Mouse (Mus musculus): Measurements from ENCODE around the gene Aldh4a1.
A peak's percentile ranks its signal among the peaks of the same experiment; 100 is the strongest.

The Aldh4a1 gene

GRCm38 (mm10) chr4:139619765-139620164 lies 2.9 kb upstream of the Aldh4a1 start:
- DNase-seq (ENCODE audit: low spot score in 2 of 2): no peak

DNA sequence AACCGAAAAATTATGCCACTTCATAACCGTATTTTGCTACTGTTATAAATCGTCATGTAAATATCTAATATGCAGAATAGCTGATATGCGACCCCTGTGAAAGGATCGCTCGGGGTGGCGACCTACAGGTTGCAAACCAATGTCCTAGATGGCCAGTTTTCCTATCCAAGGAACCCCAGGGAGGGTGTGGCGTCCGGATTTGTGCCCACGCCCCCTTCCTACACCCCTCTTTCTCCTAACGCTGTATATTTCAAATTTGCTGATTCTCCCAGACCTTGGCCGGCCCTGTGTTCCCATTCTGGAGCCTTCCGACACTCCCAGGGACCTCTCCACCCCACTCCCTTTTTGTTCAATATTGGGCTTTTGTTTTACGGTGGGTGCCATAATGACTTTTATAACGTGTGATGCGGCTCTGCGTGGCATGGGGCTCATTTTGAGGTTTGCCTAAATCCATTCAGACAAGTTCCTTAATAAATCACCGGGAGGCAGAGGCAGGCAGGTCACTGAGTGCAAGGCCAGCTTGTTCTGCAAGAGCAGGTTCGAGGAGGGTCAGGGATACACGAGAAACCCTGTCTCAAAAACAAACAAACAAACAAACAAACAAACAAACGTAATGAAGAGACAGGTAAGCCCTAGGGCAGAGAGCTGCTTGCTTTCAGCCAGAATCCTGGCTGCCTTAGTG lies 909 bp downstream of the Aldh4a1 start:
- DNase-seq (ENCODE audit: low spot score in 2 of 2): no peak

DNA sequence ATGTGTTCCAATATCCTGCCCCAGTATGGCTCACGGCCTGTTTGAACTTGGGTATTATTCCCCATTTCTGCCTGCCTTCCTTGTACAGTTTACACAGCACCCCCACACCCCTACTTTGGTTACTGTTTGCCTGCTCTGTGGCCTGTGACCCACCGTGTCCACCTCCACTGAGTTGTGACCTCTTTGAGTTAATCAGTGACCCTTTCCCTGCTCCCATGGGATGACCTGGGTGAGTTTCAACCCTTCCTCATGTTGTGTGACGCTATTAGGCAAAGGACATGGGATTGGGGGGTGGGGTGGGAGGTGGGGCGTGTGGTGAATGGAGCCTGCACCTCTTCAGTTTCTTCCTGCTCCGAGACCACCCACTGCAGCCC lies 1.4 kb downstream of the Aldh4a1 start:
- DNase-seq (ENCODE audit: low spot score in 2 of 2): no peak

- peak in 1 of 2 experiments; percentile 66 for DNase-seq (ENCODE audit: low spot score in 2 of 2)
Measured at GRCm38 (mm10) chr4:139624706-139625105, 2.0 kb downstream of the Aldh4a1 start.

GRCm38 (mm10) chr4:139627361-139627760 lies 4.7 kb downstream of the Aldh4a1 start:
- DNase-seq (ENCODE audit: low spot score in 2 of 2): no peak

- DNase-seq (ENCODE audit: low spot score in 2 of 2): no peak
Measured at GRCm38 (mm10) chr4:139630171-139630570, 7.5 kb downstream of the Aldh4a1 start.

DNA sequence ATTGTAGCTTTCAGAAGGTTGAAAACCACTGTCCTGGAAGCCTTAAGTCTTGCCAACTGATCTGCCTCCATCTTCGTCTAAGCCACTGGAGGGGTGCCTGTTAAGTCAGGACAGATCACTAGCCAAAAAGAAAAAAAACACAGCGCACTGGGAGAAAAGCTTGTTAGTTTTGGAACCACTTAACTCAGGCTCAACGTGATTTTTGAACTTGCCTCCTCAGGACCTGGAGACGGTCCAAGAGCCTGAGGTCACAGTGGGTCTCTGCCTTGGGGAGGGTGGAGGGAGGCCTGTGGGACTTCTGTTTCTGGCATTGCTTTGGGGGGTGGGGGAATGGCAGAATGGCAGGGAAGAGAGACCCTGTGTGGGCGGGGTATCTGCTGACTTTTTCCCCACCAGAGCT lies 8.5 kb downstream of the Aldh4a1 start:
- no peak for DNase-seq (ENCODE audit: low spot score in 2 of 2)

DNA sequence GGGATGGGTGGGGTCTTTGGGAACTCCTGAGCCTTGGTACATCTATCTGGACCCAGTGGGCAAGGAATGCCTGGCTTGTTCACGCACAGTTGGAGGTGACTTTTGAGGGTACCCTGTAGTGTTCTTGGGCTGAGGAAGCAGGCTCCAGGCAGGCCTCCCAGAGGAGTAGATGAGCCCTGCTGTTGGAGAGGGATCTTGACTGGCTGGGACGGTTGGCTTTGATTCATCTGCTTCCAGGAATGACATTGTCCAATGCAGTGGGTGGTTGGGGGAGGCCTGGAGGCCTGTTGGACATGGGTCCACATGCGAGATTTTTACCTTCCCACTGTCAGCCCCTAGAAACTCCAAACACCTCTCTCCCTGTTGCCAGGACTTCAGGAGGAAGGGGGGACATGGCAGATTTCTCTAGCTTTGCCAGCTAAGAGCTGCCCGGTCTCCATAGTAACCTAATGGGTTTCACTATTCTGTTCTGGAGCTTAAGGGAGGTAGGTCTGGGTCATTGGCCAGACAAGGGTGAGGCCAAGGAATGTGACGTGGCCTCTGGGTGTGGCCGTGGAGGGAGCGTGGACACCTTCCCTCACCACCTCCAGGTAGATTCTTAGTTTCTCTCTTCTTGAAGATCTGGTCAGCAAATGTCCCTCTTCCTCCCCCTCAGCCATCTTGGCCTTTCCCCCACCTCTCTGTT lies 9.0 kb downstream of the Aldh4a1 start:
- DNase-seq (ENCODE audit: low spot score in 2 of 2): no peak

DNA sequence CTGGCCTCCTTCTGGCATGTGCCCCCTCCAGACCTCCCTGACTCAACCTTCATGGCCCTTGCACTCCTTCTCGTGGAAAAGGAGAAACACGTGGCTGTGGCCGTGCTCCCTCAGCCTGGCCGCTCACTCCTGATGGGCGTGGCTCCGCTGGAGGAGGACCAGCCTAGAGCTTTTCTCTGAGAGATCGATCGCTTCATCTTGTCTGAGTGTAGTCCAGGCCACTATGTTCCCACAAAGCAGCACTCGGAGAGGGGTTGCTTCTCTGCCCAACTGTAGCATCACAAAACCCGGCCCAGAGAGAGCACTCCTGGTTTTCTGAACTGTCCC lies 9.6 kb downstream of the Aldh4a1 start:
- DNase-seq (ENCODE audit: low spot score in 2 of 2): no peak

DNA sequence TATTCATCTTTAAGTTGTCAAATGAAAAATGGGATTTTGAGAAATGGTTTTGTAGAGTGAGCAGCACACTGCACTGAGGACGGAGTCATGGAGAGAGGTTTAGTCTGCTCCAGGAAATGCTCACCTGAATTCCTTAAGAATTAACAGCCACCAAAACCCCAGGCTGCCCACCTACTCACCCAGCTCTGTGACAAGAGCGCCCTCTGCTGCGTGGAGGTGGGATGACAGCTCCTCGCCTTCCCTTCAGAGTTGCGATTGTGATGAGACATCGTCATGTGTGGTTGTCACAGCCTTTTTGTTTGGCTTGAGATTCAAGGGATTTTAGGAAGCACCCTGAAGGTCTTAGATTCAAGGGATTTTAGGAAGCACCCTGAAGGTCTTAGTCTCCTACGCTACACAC lies 13.7 kb downstream of the Aldh4a1 start:
- peak in 1 of 2 experiments; percentile 65 for DNase-seq (ENCODE audit: low spot score in 2 of 2)

DNA sequence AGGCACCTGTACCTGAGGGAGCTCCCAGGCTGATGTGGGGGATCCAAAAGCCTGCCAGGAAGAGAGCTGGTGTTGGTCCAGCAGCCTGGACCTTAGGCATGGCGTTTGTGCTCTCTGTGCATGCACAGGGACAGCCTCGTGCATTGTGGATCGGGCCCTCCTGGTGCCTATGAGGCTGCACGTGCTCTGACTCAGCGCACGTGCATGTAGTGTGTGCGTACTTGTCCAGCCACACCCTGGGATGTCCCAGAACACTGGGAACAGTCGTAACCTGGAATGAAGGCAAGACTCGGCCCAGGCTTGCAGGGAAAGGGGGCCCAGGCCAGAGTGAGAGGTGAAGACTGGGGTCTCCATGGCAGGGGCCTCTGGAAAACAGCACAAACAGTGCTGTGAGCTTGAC lies 15.2 kb downstream of the Aldh4a1 start:
- DNase-seq (ENCODE audit: low spot score in 2 of 2): no peak

GRCm38 (mm10) chr4:139638356-139638755 lies 15.7 kb downstream of the Aldh4a1 start:
- DNase-seq (ENCODE audit: low spot score in 2 of 2): no peak

DNA sequence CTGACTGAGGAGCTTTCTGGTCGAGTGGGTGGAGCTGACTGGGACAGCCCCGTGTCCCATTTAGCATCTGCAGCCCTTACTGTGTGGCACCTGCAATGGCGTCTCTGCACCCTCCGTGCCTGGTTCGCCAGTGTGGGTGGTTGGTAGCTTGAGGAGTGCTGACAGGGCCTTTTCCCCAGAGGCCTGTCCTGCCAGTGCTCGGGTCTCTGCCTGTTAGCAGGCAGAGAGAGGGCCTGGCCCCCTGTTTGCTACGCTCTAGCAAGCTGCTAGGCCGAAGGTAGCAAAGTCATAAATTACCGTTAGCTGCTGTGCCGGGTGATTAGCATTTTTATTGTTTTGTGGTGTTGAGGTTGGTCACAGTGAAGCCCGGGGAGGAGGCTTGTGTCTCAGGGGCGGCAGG lies 17.1 kb downstream of the Aldh4a1 start:
- DNase-seq (ENCODE audit: low spot score in 2 of 2): no peak

GRCm38 (mm10) chr4:139640333-139640732 lies 17.7 kb downstream of the Aldh4a1 start:
- no peak for DNase-seq (ENCODE audit: low spot score in 2 of 2)

- DNase-seq (ENCODE audit: low spot score in 2 of 2): no peak
Measured at GRCm38 (mm10) chr4:139640775-139641174, 18.1 kb downstream of the Aldh4a1 start.

- no peak for DNase-seq (ENCODE audit: low spot score in 2 of 2)
Measured at GRCm38 (mm10) chr4:139641829-139642425, 19.3 kb downstream of the Aldh4a1 start.

- DNase-seq (ENCODE audit: low spot score in 2 of 2): peak; percentile 67 to 72
Measured at GRCm38 (mm10) chr4:139643972-139644371, 21.3 kb downstream of the Aldh4a1 start.

DNA sequence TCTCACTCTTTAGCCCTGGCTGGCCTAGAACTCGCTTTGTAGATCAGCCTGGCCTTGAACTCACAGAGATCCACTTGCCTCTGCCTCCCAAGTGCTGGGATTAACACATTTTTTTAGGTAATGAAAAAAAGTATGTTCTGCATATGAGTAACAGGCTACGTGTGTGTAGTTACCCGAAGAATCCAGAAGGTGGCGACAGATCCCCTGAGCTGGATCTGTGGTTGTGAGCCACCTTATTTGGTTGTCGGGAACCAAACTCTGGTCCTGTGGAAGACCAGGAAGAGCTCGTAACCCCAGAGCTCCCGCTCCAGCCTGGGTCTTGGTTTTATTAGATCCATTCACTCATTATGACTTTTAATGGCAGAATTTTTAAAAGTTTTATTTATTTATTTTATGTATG lies 24.2 kb downstream of the Aldh4a1 start:
- no peak for DNase-seq (ENCODE audit: low spot score in 2 of 2)

- no peak for DNase-seq (ENCODE audit: low spot score in 2 of 2)
Measured at GRCm38 (mm10) chr4:139650086-139650743, 27.5 kb downstream of the Aldh4a1 start.

GRCm38 (mm10) chr4:139650907-139651306 lies 28.2 kb downstream of the Aldh4a1 start:
- DNase-seq (ENCODE audit: low spot score in 2 of 2): no peak

- DNase-seq (ENCODE audit: low spot score in 2 of 2): no peak
Measured at GRCm38 (mm10) chr4:139653238-139653637, 30.6 kb downstream of the Aldh4a1 start, which contains the start of gene Tas1r2. Gene Tas1r2, plus strand, starts transcription at chr4:139653538.

- no peak for DNase-seq (ENCODE audit: low spot score in 2 of 2)
Measured at GRCm38 (mm10) chr4:139661897-139662296, 39.2 kb downstream of the Aldh4a1 start.

DNA sequence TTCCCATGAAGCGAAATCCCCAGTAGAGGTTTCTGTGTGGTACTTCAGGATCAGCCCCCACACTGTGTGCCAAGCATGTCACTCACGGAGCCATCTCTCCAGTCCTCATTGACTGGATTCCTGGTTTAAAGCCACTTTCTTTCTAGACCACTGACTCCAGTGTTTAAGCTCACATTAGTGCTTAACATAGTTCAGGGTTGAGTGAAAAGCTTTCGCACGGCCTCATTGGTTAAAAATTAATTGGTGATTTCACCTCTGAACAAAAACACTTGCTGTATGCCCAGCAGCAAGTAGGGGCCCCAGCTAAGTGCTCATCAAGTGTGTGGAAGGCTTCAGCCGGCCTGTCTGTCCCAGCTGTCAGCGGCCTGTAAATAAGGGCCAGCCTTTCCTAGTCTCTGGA lies 45.0 kb downstream of the Aldh4a1 start:
- no peak for DNase-seq (ENCODE audit: low spot score in 2 of 2)

Measured in urinary bladder, postnatal 36 days (tissue).